Mouse (Mus musculus) 3T3-L1 (cell line): ENCODE measurements around the gene Hnrnpa1.
"Not testable (repeated sequence)": the region's sequence is repeated elsewhere in the genome, so short reads cannot be mapped to it uniquely, and the experiment has no call there.

Experiments used
- DNase-seq: peaks from one replicate; pipeline ENCODE4 v3.0.0-alpha.2; 2015; ENCODE audit warnings: low read depth, low spot score

The Hnrnpa1 gene

GRCm38 (mm10) chr15:103241071-103242018 lies 1.1 kb downstream of the Hnrnpa1 start:
- DNase-seq, result not testable (repeated sequence)

- DNase-seq, result no peak
Measured at GRCm38 (mm10) chr15:103242885-103243284, 2.7 kb downstream of the Hnrnpa1 start.

- DNase-seq, result no peak
Measured at GRCm38 (mm10) chr15:103245616-103246015, 5.4 kb downstream of the Hnrnpa1 start.

GRCm38 (mm10) chr15:103247078-103247781 lies 7.0 kb downstream of the Hnrnpa1 start:
- no peak for DNase-seq

- DNase-seq, result no peak
Measured at GRCm38 (mm10) chr15:103247782-103248400, 7.7 kb downstream of the Hnrnpa1 start.

GRCm38 (mm10) chr15:103248401-103249313 lies 8.4 kb downstream of the Hnrnpa1 start:
- peak; percentile 52 for DNase-seq

- DNase-seq, result not testable (repeated sequence)
Measured at GRCm38 (mm10) chr15:103249511-103249910, 9.3 kb downstream of the Hnrnpa1 start.

GRCm38 (mm10) chr15:103250195-103250740 lies 10.0 kb downstream of the Hnrnpa1 start:
- DNase-seq, result peak; percentile 79

- no peak for DNase-seq
Measured at GRCm38 (mm10) chr15:103251595-103251994, 11.4 kb downstream of the Hnrnpa1 start.

- no peak for DNase-seq
Measured at GRCm38 (mm10) chr15:103252660-103253059, 12.4 kb downstream of the Hnrnpa1 start.

- DNase-seq, result no peak
Measured at GRCm38 (mm10) chr15:103253352-103253751, 13.1 kb downstream of the Hnrnpa1 start.

GRCm38 (mm10) chr15:103255169-103255568 lies 14.9 kb downstream of the Hnrnpa1 start:
- DNase-seq, result no peak

GRCm38 (mm10) chr15:103256210-103256986 lies 16.2 kb downstream of the Hnrnpa1 start:
- DNase-seq, result no peak

- peak; percentile 44 for DNase-seq
Measured at GRCm38 (mm10) chr15:103257790-103258728, 17.8 kb downstream of the Hnrnpa1 start, which contains the start of gene Nfe2. Gene Nfe2 (minus strand): TSS chr15:103258403.

- DNase-seq, result no peak
Measured at GRCm38 (mm10) chr15:103259162-103259561, 18.9 kb downstream of the Hnrnpa1 start.

- peak; percentile 99 for DNase-seq
Measured at GRCm38 (mm10) chr15:103259989-103260388, 19.8 kb downstream of the Hnrnpa1 start.

- no peak for DNase-seq
Measured at GRCm38 (mm10) chr15:103264794-103265193, 24.6 kb downstream of the Hnrnpa1 start.

- DNase-seq, result no peak
Measured at GRCm38 (mm10) chr15:103268903-103269302, 28.7 kb downstream of the Hnrnpa1 start.
